Mouse (Mus musculus) heart, postnatal 0 days (tissue): ENCODE data around the gene Rsph10b. TPM values are rescaled to one million over a fixed set of nuclear protein-coding genes. Genes with fewer than 3 reads are reported as not detected.

Experiments
- ATAC-seq: fragments of 200-750 bp; cut with Nextera tagmentation; 2 replicates; pipeline ENCODE4 v1.8.0; 2017; ENCODE audit warnings: low read depth, moderate number of reproducible peaks, moderate library complexity; ENCODE audit not compliant: insufficient read depth
- DNase-seq: peaks from one replicate; pipeline ENCODE4 v3.0.0-alpha.2; 2016; ENCODE audit warnings: low spot score
- H3K27ac ChIP-seq: fragments of 300-500 bp; sonication (generic); 2 replicates; pipeline ENCODE4 v1.5.1; 2014; ENCODE audit warnings: low read depth, mild to moderate bottlenecking
- H3K27me3 ChIP-seq: fragments of 300-500 bp; sonication (generic); 2 replicates; pipeline ENCODE4 v1.6.1; 2014; ENCODE audit warnings: low read length, mixed read lengths; ENCODE audit not compliant: control insufficient read depth, insufficient read depth
- H3K36me3 ChIP-seq: fragments of 300-500 bp; sonication (generic); replicated peaks from 2 replicates; pipeline ENCODE4 v1.6.1; 2014; ENCODE audit warnings: low read length, mixed read lengths; ENCODE audit not compliant: control insufficient read depth, insufficient read depth
- H3K4me1 ChIP-seq: fragments of 300-500 bp; sonication (generic); 2 replicates; pipeline ENCODE4 v1.6.1; 2014; ENCODE audit warnings: antibody characterized with exemption; ENCODE audit not compliant: control insufficient read depth, insufficient read depth
- H3K4me2 ChIP-seq: fragments of 300-500 bp; sonication (generic); 2 replicates; pipeline ENCODE4 v1.6.1; 2014; ENCODE audit warnings: low read depth, mild to moderate bottlenecking, low read length, moderate library complexity
- H3K4me3 ChIP-seq: fragments of 300-500 bp; sonication (generic); 2 replicates; pipeline ENCODE4 v1.5.1; 2014; ENCODE audit warnings: low read depth, low read length
- H3K9ac ChIP-seq: fragments of 300-500 bp; sonication (generic); replicated peaks from 2 replicates; pipeline ENCODE4 v1.6.1; 2014; ENCODE audit warnings: low read depth, low read length, mixed read lengths
- H3K9me3 ChIP-seq: fragments of 300-500 bp; sonication (generic); replicated peaks from 2 replicates; pipeline ENCODE4 v1.6.1; 2016; ENCODE audit warnings: low read length; ENCODE audit not compliant: control insufficient read depth
- CTCF ChIP-seq: IDR thresholded peaks from 2 replicates; pipeline ENCODE4 v1.5.1; 2016; ENCODE audit warnings: antibody characterized with exemption, control low read depth, low read depth
- EP300 ChIP-seq: IDR thresholded peaks from 2 replicates; pipeline ENCODE4 v1.6.1; 2016; ENCODE audit warnings: antibody characterized with exemption, low read depth
- WGBS: fragments of 180-500 bp; shearing (Covaris S2); extraction: QIAGEN DNeasy Blood & Tissue Kit; methylation state at CpG from one replicate; pipeline ENCODE4 v1.1.7; 2014; 5-methylcytosine and 5-hydroxymethylcytosine counted together
- polyA plus RNA-seq: library from polyadenylated mRNA; unstranded; fragments of >200 nt; fragmentation: Nextera tagmentation; extraction: Ambion mirVana; gene quantifications from 2 replicates; pipeline ENCODE4 v1.2.1, GENCODE M21; 2015
- total RNA-seq: library from RNA; depleted of rRNA; stranded (reverse); fragments of >200 nt; gene quantifications from 2 replicates; pipeline ENCODE4 v1.2.3, GENCODE M21; 2014; ENCODE audit warnings: low replicate concordance

Rsph10b gene
- total and polyA plus RNA-seq, 2 experiments from 2014 or later = 0.72 to 1.2 TPM

DNA sequence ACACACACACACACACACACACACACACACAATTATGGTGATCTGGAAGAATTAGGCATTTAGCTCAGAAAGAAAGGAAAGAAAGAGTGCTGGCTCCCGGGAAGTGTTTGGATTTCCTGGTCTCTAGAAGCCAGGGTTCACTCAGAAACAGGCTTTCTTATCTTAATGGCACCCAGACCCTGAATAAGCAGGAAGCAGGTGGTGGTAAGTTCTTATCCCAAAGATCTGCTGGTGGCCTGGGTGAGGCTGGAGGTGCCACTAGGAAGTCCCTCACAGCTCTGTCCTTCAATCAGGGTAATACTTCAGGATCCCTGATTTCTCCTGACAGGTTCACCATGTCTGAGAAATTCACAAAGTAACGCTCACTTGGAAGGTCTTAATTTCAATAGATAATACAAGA, 49.5 kb downstream of the Rsph10b start:
- no peaks in the 10 kb centered on the region for H3K4me1 ChIP-seq
- 58% methylated on average over 2 of the region's 2 CpGs for WGBS
- H3K36me3 ChIP-seq = peaks cover 31% of the 10 kb centered on the region
- no peak overlapping the region for H3K4me3 ChIP-seq
- H3K4me2 ChIP-seq = no peak overlapping the region
- no peak overlapping the region for H3K27ac ChIP-seq
- ATAC-seq (no peak), DNase-seq (no peak)
- no peaks in the 10 kb centered on the region for H3K9me3 ChIP-seq
- H3K9ac ChIP-seq = no peak overlapping the region
- no peak for TF ChIP-seq CTCF
- no peak for TF ChIP-seq EP300
- H3K27me3 ChIP-seq = no peaks in the 10 kb centered on the region

DNA sequence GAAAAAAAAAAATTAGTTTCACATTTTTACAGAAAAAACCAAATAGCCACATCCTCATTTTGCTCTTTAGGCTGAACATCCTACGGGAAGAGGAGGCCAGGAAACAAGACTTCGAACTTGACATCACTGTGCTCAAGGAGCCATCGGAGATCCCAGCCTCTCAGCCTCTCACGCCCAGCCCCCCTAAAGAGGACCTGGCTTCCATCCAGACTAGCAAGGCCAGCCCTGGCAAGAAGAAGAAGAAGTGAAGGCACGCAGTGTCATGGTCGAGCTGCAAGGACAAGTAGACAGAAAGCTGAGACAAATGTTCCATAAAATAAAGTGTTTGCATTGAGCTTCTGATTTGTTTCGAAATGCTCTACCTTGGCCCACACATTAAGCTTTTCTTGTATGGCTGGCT, 52.5 kb downstream of the Rsph10b start:
- H3K4me3 ChIP-seq = no peak overlapping the region

DNA sequence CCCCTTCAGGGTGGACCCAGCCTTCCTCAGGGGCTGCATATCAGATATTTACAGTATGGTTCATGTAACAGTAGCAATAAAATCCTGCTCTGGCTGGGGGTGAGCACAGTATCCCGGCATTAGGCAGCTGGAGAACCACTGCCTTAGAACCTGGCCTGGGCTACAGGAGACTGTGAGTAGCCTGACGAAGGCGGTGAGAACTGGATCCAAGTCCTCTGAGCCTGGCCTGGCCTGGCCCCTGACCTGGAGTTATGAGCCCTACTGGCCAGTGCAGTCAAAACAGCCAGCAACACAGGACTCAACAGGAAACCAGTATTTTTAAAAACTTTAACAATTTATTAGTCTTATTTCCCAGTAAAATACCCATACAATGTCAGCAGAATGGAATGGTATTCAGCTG, 54.8 kb downstream of the Rsph10b start:
- H3K27me3 ChIP-seq = no peaks in the 10 kb centered on the region
- H3K4me1 ChIP-seq = no peaks in the 10 kb centered on the region
- ATAC-seq (no peak), DNase-seq (no peak)
- H3K9ac ChIP-seq = no peak overlapping the region
- H3K4me3 ChIP-seq = no peak overlapping the region
- H3K9me3 ChIP-seq = no peaks in the 10 kb centered on the region
- peaks cover 74% of the 10 kb centered on the region for H3K36me3 ChIP-seq
- no peak for TF ChIP-seq EP300
- no peak for TF ChIP-seq CTCF
- 89% methylated on average over 3 of the region's 3 CpGs for WGBS
- no peak overlapping the region for H3K4me2 ChIP-seq
- no peak overlapping the region for H3K27ac ChIP-seq

More for the DNA sequence above, 52.5 kb downstream of the Rsph10b start:
- ATAC-seq = no peak
- H3K27ac ChIP-seq = no peak overlapping the region
- H3K4me1 ChIP-seq = no peaks in the 10 kb centered on the region
- no peak for TF ChIP-seq CTCF
- no peak for TF ChIP-seq EP300
- peaks cover 54% of the 10 kb centered on the region for H3K36me3 ChIP-seq
- H3K9ac ChIP-seq = no peak overlapping the region
- 69% methylated on average over 7 of the region's 7 CpGs for WGBS
- no peaks in the 10 kb centered on the region for H3K9me3 ChIP-seq
- DNase-seq = no peak
- H3K27me3 ChIP-seq = no peaks in the 10 kb centered on the region
- no peak overlapping the region for H3K4me2 ChIP-seq

DNA sequence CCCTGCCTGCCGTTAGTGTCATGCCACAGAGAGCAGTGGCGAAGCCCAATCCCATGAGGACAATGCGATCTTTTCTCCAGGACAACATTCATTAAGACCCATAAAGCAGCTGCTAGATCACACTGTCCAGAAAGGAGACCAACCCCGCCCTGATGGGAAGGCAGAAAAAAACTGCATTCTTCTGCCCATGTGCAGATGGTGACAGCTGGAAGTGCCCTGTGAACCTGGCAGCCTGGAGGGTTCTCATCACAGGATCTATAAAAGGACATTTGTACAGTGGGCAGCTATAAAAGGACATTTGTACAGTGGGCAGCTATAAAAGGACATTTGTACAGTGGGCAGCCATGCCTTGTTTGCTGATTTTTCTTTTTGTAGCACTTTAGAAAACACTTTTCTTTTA, 56.2 kb downstream of the Rsph10b start:
- peaks cover 6% of the 10 kb centered on the region; the same call in 1 of the 2 replicates for H3K4me1 ChIP-seq
- H3K36me3 ChIP-seq = peaks cover 78% of the 10 kb centered on the region
- peak; percentile 83 for ATAC-seq
- DNase-seq = peak; percentile 68
- no peak overlapping the region for H3K4me3 ChIP-seq
- 60% methylated on average over 4 of the region's 4 CpGs for WGBS
- no peaks in the 10 kb centered on the region for H3K9me3 ChIP-seq
- H3K4me2 ChIP-seq = no peak overlapping the region
- no peaks in the 10 kb centered on the region for H3K27me3 ChIP-seq
- H3K27ac ChIP-seq = peak overlapping the region; percentile 70
- no peak overlapping the region for H3K9ac ChIP-seq
- TF ChIP-seq EP300 (no peak), CTCF (no peak)

DNA sequence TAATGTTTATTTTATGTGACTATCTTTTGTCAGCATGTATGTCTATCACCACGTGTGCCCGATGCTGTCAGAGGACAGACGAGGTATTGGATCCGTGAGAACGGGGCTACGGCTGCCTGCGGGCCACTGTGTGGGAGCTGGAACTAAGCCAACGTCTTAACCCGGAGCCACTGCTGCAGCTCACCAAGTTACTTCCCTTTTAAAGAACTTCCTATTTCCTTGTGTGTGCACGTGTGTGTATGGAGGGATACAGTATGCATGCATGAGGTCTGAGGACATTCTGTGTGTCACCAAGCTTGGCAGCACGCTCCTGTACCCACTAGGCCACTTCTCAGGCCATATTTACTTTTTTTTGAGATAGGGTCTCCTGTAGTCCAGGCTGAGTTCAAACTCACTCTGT, 57.3 kb downstream of the Rsph10b start:
- no peak overlapping the region for H3K4me3 ChIP-seq
- ATAC-seq (no peak), DNase-seq (no peak)
- H3K4me1 ChIP-seq = peaks cover 9% of the 10 kb centered on the region; the same call in 1 of the 2 replicates
- H3K4me2 ChIP-seq = no peak overlapping the region
- no peak overlapping the region for H3K9ac ChIP-seq
- WGBS = 75% methylated on average over 11 of the region's 11 CpGs
- H3K27ac ChIP-seq = no peak overlapping the region; the same call in 1 of the 2 replicates
- peaks cover 87% of the 10 kb centered on the region for H3K36me3 ChIP-seq
- H3K9me3 ChIP-seq = no peaks in the 10 kb centered on the region
- TF ChIP-seq CTCF = no peak
- no peak for TF ChIP-seq EP300
- H3K27me3 ChIP-seq = no peaks in the 10 kb centered on the region

DNA sequence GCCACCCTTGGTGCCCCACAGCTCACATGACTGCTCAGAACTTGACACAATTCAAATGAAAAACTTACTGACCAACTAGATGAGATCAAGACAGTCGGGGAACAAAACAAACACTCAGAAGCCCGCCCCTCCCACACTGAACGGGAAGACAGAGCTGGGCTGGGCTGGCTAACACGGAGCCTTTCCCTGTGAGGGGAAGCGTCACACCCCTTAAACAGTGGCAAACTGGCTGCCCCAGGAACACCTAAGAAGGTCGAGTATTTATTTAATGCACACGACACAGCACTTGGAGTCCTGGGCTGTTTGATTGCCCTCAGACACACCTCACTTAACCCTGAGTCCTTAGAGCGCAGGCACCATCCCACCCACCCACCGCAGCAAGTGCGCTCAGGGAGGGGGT, 59.8 kb downstream of the Rsph10b start:
- no peak overlapping the region for H3K4me2 ChIP-seq

More for the DNA sequence above, 59.8 kb downstream of the Rsph10b start:
- Histone ChIP-seq H3K27ac (no peak overlapping the region), H3K9me3 (no peaks in the 10 kb centered on the region), H3K9ac (no peak overlapping the region), H3K4me1 (peaks cover 9% of the 10 kb centered on the region; the same call in 1 of the 2 replicates), H3K36me3 (peaks cover 80% of the 10 kb centered on the region), H3K4me3 (no peak overlapping the region), H3K27me3 (no peaks in the 10 kb centered on the region)
- TF ChIP-seq EP300 = no peak
- TF ChIP-seq CTCF = no peak
- 78% methylated on average over 10 of the region's 10 CpGs for whole genome bisulfite sequencing
- DNase-seq (no peak), ATAC-seq (no peak)
